8 mouse cellular contexts compared by ENCODE assay signal in the genomic region with DNA sequence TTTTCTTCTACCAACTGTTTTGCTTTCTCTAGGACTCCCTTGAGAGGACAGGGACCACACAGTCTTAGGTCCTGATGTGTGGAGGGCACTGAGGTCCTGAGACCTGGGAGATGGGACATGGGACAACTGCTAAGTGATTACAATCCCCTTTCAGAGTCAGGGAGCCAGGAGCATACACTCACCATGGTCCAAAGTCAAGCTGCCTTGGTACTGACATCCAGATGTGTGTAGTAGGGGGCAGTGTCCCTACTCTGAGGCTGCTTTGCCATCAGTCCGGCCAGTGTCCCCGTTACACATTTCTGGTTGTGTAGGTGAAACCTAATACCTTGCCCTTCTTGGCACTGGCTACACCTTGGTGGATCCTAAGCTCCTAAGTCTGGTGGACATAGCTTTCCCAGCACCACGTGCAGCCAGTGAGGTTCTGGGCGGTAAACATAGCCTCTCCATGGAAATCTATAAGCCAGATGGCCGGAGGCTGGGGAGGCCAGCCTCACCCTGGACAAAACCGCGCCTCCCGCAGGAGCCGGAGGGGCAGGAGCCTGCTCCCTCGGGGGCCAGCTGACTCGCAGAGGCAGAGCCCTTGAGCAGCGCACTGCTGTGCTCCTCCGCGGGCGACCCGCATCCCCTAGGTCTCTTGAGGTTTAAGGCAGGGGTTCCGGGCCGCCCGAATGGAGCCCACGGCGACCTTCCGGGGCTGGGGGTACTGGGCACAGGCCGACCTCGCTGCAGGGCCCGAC. TPM values are rescaled to one million over a fixed set of nuclear protein-coding genes. Genes with fewer than 3 reads are reported as not detected.
DNase-seq lines count a peak whose midpoint lies in the region; ATAC-seq and TF ChIP-seq lines count a peak whose summit lies in the region.

No protein-coding gene starts in this region.

- H3K4me3 ChIP-seq in neural tube, embryonic 11.5 days (ENCODE audit: low read depth, low read length) = peak overlapping the region; percentile 98
- peak overlapping the region; percentile 86 for H3K4me3 ChIP-seq in embryonic facial prominence, embryonic 15.5 days (replicated peaks)
- H3K4me3 ChIP-seq in liver, embryonic 12.5 days = peak overlapping the region; percentile 95
- H3K4me3 ChIP-seq in olfactory bulb, adult 2 months (ENCODE audit: insufficient read depth, low read depth, low read length) = peak overlapping the region; percentile 64

- peak overlapping the region; percentile 87 for H3K27ac ChIP-seq in neural tube, embryonic 11.5 days (ENCODE audit: low read depth, low read length)
- H3K27ac ChIP-seq in embryonic facial prominence, embryonic 15.5 days (replicated peaks) = peak overlapping the region; percentile 75
- H3K27ac ChIP-seq in liver, embryonic 12.5 days = peak overlapping the region; percentile 77
- peak overlapping the region; percentile 44 for H3K27ac ChIP-seq in olfactory bulb, adult 2 months (ENCODE audit: insufficient read depth, low read depth, low read length)

- intact Hi-C loops in heart, postnatal 14 days (cut with DNase I) = no loop called here

- ATAC-seq in neural tube, embryonic 11.5 days (ENCODE audit: insufficient read depth, low FRiP score, low TSS enrichment) = peak; percentile 17; the same call in 1 of the 2 replicates
- no peak for ATAC-seq in embryonic facial prominence, embryonic 15.5 days (ENCODE audit: insufficient number of reproducible peaks, low FRiP score, low TSS enrichment, low read depth)
- ATAC-seq in liver, embryonic 12.5 days = peak; percentile 30

- peak overlapping the region; percentile 97 for H3K4me2 ChIP-seq in neural tube, embryonic 11.5 days (ENCODE audit: low read depth)
- H3K4me2 ChIP-seq in embryonic facial prominence, embryonic 15.5 days (replicated peaks) = peak overlapping the region; percentile 91
- peak overlapping the region; percentile 99 for H3K4me2 ChIP-seq in liver, embryonic 12.5 days

- under 1% methylated on average over 23 of the region's 25 CpGs for WGBS in neural tube, embryonic 11.5 days
- 4% methylated on average over 25 of the region's 25 CpGs for WGBS in embryonic facial prominence, embryonic 15.5 days
- WGBS in liver, embryonic 12.5 days (ENCODE audit: insufficient replicate concordance) = 1% methylated on average over 25 of the region's 25 CpGs
- under 1% methylated on average over 25 of the region's 25 CpGs for WGBS in olfactory bulb, adult 2 months

- TF ChIP-seq POLR2A in olfactory bulb, adult 2 months (IDR thresholded peaks at IDR 0.05; ENCODE audit: insufficient read depth, low read depth, low read length) = no peak

- H3K9me3 ChIP-seq in neural tube, embryonic 11.5 days (ENCODE audit: control insufficient read depth, low read length) = no peaks in the 10 kb centered on the region
- H3K9me3 ChIP-seq in embryonic facial prominence, embryonic 15.5 days (replicated peaks) = no peaks in the 10 kb centered on the region
- H3K9me3 ChIP-seq in liver, embryonic 12.5 days (replicated peaks) = no peaks in the 10 kb centered on the region

- H3K36me3 ChIP-seq in neural tube, embryonic 11.5 days (ENCODE audit: control insufficient read depth, insufficient read depth, low read length) = no peaks in the 10 kb centered on the region; the same call in 1 of the 2 replicates
- peaks cover 38% of the 10 kb centered on the region for H3K36me3 ChIP-seq in embryonic facial prominence, embryonic 15.5 days
- peaks cover 25% of the 10 kb centered on the region for H3K36me3 ChIP-seq in liver, embryonic 12.5 days

- H3K9ac ChIP-seq in neural tube, embryonic 11.5 days (ENCODE audit: low read length) = peak overlapping the region; percentile 94
- peak overlapping the region; percentile 95 for H3K9ac ChIP-seq in embryonic facial prominence, embryonic 15.5 days
- H3K9ac ChIP-seq in liver, embryonic 12.5 days = peak overlapping the region; percentile 94

- TF ChIP-seq CTCF in olfactory bulb, adult 2 months (IDR thresholded peaks at IDR 0.05; ENCODE audit: insufficient read depth, low read depth, low read length) = no peak

- no peaks in the 10 kb centered on the region for H3K27me3 ChIP-seq in neural tube, embryonic 11.5 days (ENCODE audit: control insufficient read depth, insufficient read depth, low read length)
- no peaks in the 10 kb centered on the region for H3K27me3 ChIP-seq in embryonic facial prominence, embryonic 15.5 days
- H3K27me3 ChIP-seq in liver, embryonic 12.5 days (replicated peaks) = no peaks in the 10 kb centered on the region

- DNase-seq in neural tube, embryonic 11.5 days (ENCODE audit: low spot score) = peak; percentile 45
- no peak for DNase-seq in neural tube, embryonic 10.5 days (ENCODE audit: extremely low spot score, low spot score)
- DNase-seq in adrenal gland, postnatal 10 days = peak; percentile 66
- DNase-seq in heart, postnatal 14 days = peak; percentile 54 to 57
- no peak for DNase-seq in layer of hippocampus, adult 11-12 months (ENCODE audit: low spot score)

- peaks cover 14% of the 10 kb centered on the region for H3K4me1 ChIP-seq in neural tube, embryonic 11.5 days (ENCODE audit: control insufficient read depth, insufficient read depth, low read length)
- peaks cover 18% of the 10 kb centered on the region for H3K4me1 ChIP-seq in embryonic facial prominence, embryonic 15.5 days
- peaks cover 25% of the 10 kb centered on the region for H3K4me1 ChIP-seq in liver, embryonic 12.5 days
- peaks cover 26% of the 10 kb centered on the region for H3K4me1 ChIP-seq in olfactory bulb, adult 2 months (ENCODE audit: control insufficient read depth, insufficient read depth, low read length)

RNA-seq across cellular contexts. Expression of a gene that starts 0.6 kb away (rescaled TPM):
- 28.4 and 32.2 TPM in 2 replicates for polyA plus RNA-seq in neural tube, embryonic 11.5 days (2014; fragmentation: Nextera tagmentation; extraction: Ambion mirVana)
- 10 to 100 TPM; 52.2 to 87.4 TPM for total RNA-seq in adrenal gland, postnatal 10 days (2021)
- polyA plus RNA-seq in embryonic facial prominence, embryonic 15.5 days (2015; fragmentation: Nextera tagmentation; extraction: Ambion mirVana) = 27.7 and 30.7 TPM in 2 replicates
- total RNA-seq in heart, postnatal 14 days (2021) = 1 to 10 TPM; 9.1 to 9.6 TPM
- 10.5 and 11.4 TPM in 2 replicates for polyA plus RNA-seq in liver, embryonic 12.5 days (2016; fragmentation: Nextera tagmentation; extraction: Ambion mirVana)
- polyA plus RNA-seq in olfactory bulb, adult 2 months (2012; ENCODE audit: insufficient read depth, insufficient read length, low replicate concordance, missing spikeins) = not detected in 2 replicates

RNA-seq across cellular contexts. Expression of a gene that starts 12.5 kb away (rescaled TPM):
- polyA plus RNA-seq in neural tube, embryonic 11.5 days (2014; fragmentation: Nextera tagmentation; extraction: Ambion mirVana) = 16.9 and 18.8 TPM in 2 replicates
- 10 to 100 TPM in 1 of 2 experiments, 1 to 10 TPM in 1; 9.0 to 13.2 TPM for total RNA-seq in adrenal gland, postnatal 10 days (2021)
- 16.5 and 20.8 TPM in 2 replicates for polyA plus RNA-seq in embryonic facial prominence, embryonic 15.5 days (2015; fragmentation: Nextera tagmentation; extraction: Ambion mirVana)
- total RNA-seq in heart, postnatal 14 days (2021) = 1 to 10 TPM; 9.6 to 10.0 TPM
- 9.3 and 11.3 TPM in 2 replicates for polyA plus RNA-seq in liver, embryonic 12.5 days (2016; fragmentation: Nextera tagmentation; extraction: Ambion mirVana)
- polyA plus RNA-seq in olfactory bulb, adult 2 months (2012; ENCODE audit: insufficient read depth, insufficient read length, low replicate concordance, missing spikeins) = not detected in 2 replicates

RNA-seq across cellular contexts. Expression of a gene that starts 12.7 kb away (rescaled TPM):
- 65.7 and 70.7 TPM in 2 replicates for polyA plus RNA-seq in neural tube, embryonic 11.5 days (2014; fragmentation: Nextera tagmentation; extraction: Ambion mirVana)
- 10 to 100 TPM; 53.1 to 53.9 TPM for total RNA-seq in adrenal gland, postnatal 10 days (2021)
- polyA plus RNA-seq in embryonic facial prominence, embryonic 15.5 days (2015; fragmentation: Nextera tagmentation; extraction: Ambion mirVana) = 80.6 and 81.4 TPM in 2 replicates
- 10 to 100 TPM; 55.4 to 59.2 TPM for total RNA-seq in heart, postnatal 14 days (2021)
- polyA plus RNA-seq in liver, embryonic 12.5 days (2016; fragmentation: Nextera tagmentation; extraction: Ambion mirVana) = 64.4 and 68.1 TPM in 2 replicates
- polyA plus RNA-seq in olfactory bulb, adult 2 months (2012; ENCODE audit: insufficient read depth, insufficient read length, low replicate concordance, missing spikeins) = not detected in 2 replicates

RNA-seq across cellular contexts. Expression of a gene that starts 39.1 kb away (rescaled TPM):
- 3.0 and 5.1 TPM in 2 replicates for polyA plus RNA-seq in neural tube, embryonic 11.5 days (2014; fragmentation: Nextera tagmentation; extraction: Ambion mirVana)
- total RNA-seq in adrenal gland, postnatal 10 days (2021) = 10 to 100 TPM; 16.3 to 23.5 TPM
- 7.5 and 7.8 TPM in 2 replicates for polyA plus RNA-seq in embryonic facial prominence, embryonic 15.5 days (2015; fragmentation: Nextera tagmentation; extraction: Ambion mirVana)
- 1 to 10 TPM; 3.7 to 9.0 TPM for total RNA-seq in heart, postnatal 14 days (2021)
- polyA plus RNA-seq in liver, embryonic 12.5 days (2016; fragmentation: Nextera tagmentation; extraction: Ambion mirVana) = 0.37 and 0.49 TPM in 2 replicates
- not detected in 2 replicates for polyA plus RNA-seq in olfactory bulb, adult 2 months (2012; ENCODE audit: insufficient read depth, insufficient read length, low replicate concordance, missing spikeins)

Comparison
In these comparisons a context has a peak if more than half of its experiments do, and no peak if none do; other contexts are left out.
1. DNase-seq: peak in neural tube, embryonic 11.5 days (single experiment), adrenal gland, postnatal 10 days (single experiment) and heart, postnatal 14 days (2 of 2); none in neural tube, embryonic 10.5 days (single experiment) and layer of hippocampus, adult 11-12 months (single experiment).
2. RNA of a gene that starts 12.5 kb away (polyA plus RNA-seq): 16.5 to 20.8 TPM in embryonic facial prominence, embryonic 15.5 days, 16.9 to 18.8 TPM in neural tube, embryonic 11.5 days and 9.3 to 11.3 TPM in liver, embryonic 12.5 days; not detected in olfactory bulb, adult 2 months; every median in the first group is over 10 times any median in the second.
3. RNA of a gene that starts 12.7 kb away (polyA plus RNA-seq): 80.6 to 81.4 TPM in embryonic facial prominence, embryonic 15.5 days, 64.4 to 68.1 TPM in liver, embryonic 12.5 days and 65.7 to 70.7 TPM in neural tube, embryonic 11.5 days; not detected in olfactory bulb, adult 2 months; every median in the first group is over 10 times any median in the second.
4. Peak in every context shown above with its lines, with median percentiles within 50 percentile points of each other: H3K27ac ChIP-seq, H3K4me2 ChIP-seq, H3K4me3 ChIP-seq and H3K9ac ChIP-seq.